Mouse (Mus musculus) subcutaneous adipose tissue, adult 2 months (tissue): ENCODE data around the gene Mdga1. TPM values are rescaled to one million over a fixed set of nuclear protein-coding genes. Genes with fewer than 3 reads are reported as not detected.

ENCODE experiments used
- polyA plus RNA-seq: library from polyadenylated mRNA; depleted of rRNA; stranded (reverse); fragments of >200 nt; gene quantifications from 2 replicates; pipeline ENCODE4 v1.2.3, GENCODE M21; 2012; ENCODE audit warnings: low replicate concordance; rRNA removed

The Mdga1 gene
- polyA plus RNA-seq, result 2.5 and 2.8 TPM in 2 replicates

GRCm38 (mm10) chr17:29970037-29970555 lies at the start of gene Mdga1:
Gene Mdga1, minus strand, starts transcription at chr17:29970087.

GRCm38 (mm10) chr17:30004203-30005102 lies 34.6 kb upstream of the Mdga1 start, which contains the start of gene Zfand3:
Gene Zfand3, plus strand, starts transcription at chr17:30004733.

Other genes starting within 250 kb of the Mdga1 start
- 125 and 261 TPM in 2 replicates for gene Zfand3, start 34.6 kb upstream of the Mdga1 start, polyA plus RNA-seq